Mouse (Mus musculus) CD4-positive, CD25-positive, alpha-beta regulatory T cell, adult 2 months (primary cell): Measurements from ENCODE around the gene B9d2.

ENCODE experiments used
- DNase-seq: peaks from one replicate; pipeline ENCODE4 v3.0.0-alpha.2; 2012; ENCODE audit warnings: low read depth, low spot score

The B9d2 gene

GRCm38 (mm10) chr7:25680514-25681258 lies at the start of gene B9d2:
B9d2 (plus strand) TSS chr7:25680780.
- peak; percentile 97 for DNase-seq

DNA sequence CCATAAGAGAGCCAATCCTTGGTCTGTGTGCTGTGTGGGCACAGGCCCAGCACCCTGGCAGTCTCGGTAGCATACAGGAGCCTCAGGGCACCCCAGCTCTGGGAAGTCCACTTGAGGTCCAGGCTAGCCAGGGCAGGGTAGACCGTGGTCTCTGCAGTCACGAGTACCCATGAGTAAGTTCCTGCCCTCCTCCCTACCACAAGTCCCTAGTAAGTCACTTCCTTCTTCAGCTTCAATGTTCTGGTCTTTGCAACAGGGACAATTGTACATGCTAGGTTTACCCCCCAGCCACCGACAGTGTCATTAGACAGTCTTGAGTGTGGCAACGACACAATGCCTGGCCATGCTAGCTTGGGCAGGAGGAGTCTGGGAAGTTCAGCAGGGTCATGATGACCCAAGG lies 47.9 kb upstream of the B9d2 start:
- no peak for DNase-seq

- no peak for DNase-seq
These were observed 44.2 kb upstream of the B9d2 start for GRCm38 (mm10) chr7:25636373-25636772.

GRCm38 (mm10) chr7:25637099-25637498 lies 43.5 kb upstream of the B9d2 start:
- no peak for DNase-seq

DNA sequence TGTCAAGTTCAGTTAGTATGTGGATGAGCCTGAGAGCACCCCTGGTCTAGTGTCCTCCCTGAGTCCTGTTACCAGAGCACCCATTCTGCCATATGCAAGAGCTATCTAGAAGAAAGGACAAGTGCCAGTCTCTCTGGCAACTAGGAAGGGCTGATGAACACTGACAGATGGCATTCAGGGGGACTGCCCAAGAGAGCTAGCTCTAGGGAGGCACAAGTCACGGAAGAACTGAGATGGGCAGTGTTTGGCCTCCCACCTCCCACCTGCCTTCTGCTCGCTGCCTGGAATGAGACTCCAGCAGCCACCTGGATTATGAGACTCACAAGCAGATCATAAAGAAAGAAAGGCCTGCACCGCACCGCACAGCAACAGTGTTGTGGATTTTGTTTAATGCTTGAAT lies 40.8 kb upstream of the B9d2 start:
- DNase-seq, result no peak

GRCm38 (mm10) chr7:25644136-25644535 lies 36.4 kb upstream of the B9d2 start:
- DNase-seq, result peak; percentile 36

DNA sequence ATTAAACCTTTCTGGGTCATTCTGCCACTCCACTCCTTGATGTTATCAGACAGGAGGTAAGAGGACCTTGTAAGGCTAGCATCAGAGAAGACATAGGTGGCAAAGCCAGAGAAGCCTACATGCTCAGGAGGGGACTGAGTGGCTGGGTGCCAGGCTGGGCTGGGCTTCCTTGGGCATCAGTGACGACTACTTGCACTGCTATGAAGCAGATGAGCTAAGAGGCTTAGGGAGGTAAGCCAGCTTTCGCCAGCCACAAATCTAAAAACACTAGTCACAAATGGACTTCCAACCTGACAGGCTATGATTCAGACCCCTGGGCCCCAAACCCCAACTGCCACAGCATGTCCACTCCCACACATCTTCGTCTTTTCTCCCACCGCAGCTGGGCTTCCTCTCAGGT lies 35.9 kb upstream of the B9d2 start:
- DNase-seq, result no peak

DNA sequence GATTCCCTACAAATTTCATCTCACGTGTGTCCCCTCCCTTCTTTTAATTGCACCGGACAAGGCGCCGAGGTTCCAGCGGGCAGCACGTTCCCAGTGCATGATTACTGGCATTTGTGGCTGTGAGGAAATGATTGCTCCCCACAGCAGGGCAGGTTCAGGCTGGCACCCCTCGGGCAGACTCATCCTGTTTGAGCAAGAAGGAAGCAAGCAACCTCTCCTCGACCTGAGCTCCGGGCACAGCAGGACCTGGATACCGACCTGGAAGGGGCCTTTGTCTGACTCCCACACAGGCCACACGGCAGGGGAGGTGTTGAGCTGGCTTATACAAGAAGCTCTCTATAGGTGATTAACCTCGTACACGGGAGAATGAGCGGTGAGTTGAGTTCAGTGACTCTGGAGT lies 35.5 kb upstream of the B9d2 start:
- no peak for DNase-seq

GRCm38 (mm10) chr7:25647574-25648123 lies 32.9 kb upstream of the B9d2 start:
- peak; percentile 66 for DNase-seq

GRCm38 (mm10) chr7:25649839-25650238 lies 30.7 kb upstream of the B9d2 start:
- no peak for DNase-seq

DNA sequence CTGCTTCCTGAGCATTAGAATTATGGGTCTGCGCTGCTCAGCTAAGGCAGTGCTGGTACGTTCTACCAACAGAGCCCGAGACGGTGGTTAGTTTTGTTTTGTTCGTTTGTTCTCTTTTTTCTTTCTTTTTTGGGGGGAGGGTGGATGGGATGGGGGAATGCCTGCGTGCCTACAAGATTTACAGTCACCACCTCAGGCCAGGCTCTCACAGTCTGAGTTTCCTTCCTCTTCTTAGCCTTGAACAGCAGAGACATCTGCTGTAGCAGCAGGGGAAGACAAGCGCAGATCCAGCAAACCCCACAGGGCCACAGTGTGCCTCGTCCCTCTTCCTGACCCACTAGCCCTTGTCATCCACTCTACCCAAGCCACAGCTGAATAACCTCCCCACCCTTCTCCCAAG lies 29.3 kb upstream of the B9d2 start:
- peak; percentile 15 for DNase-seq

DNA sequence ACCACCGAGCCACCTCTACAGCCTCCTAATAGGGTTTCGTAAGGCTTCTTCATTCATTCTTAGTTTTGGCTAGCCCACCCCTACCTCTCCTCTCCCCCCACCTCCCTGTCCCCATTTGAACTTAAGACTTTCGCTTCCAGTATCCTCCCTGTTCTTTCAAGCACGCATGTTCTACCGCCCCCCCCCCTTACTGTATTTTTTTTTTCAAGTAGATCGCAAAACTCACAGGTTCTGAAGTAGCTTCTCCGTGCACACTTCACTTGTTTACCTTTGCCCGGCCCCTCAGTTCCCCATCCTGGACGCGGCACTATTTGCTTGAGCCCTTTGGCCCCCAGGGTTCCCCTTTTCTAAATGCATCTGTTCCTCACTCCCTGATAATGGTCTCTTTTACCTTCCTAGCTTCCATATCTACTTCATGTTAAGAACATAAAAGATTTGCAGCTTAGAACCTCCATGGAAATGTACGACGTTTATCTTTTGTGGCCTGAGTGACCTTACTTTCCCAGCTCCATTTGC lies 28.3 kb upstream of the B9d2 start:
- no peak for DNase-seq

GRCm38 (mm10) chr7:25655601-25656428 lies 24.8 kb upstream of the B9d2 start:
- no peak for DNase-seq

- DNase-seq, result no peak
These were observed 22.8 kb upstream of the B9d2 start for GRCm38 (mm10) chr7:25657785-25658184.

DNA sequence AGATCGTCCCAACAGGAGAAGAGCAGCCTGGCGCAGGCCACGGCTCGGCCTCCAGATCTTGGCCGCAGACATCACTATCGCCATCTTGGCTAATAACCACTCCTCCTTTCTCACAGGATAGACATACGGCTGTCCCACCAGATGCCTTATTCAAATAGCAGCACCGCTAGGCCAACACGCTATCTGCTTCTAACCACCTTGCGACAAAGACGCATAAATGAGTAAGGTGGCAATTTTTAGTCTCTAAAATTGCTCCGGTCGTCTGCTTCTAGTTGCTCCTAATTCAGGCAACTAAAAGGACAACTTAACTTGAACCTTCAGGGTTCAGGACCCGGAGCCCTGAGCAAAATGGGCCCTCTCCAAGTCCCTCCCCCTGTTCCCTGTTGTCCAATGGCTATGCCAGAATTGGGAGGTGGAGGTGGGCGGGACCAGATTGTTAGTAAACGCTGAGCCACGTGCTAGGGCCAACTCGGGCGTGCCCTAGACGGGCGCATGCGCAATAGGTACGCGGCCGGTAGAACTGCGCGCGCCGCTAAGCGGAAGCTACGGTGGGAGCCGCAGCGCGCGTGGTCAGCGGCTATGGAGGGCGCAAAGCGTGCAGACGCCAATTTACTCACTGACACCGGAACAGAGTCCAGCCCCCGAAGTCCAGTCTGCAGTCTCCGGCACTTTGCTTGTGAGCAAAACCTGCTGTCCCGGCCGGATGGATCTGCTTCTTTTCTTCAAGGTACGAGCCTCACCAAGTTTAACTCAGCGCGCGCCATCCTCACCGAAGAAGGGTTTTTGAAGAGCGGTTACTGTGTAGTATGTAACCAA lies 21.7 kb upstream of the B9d2 start, which contains the start of the genes Bckdha and Exosc5:
Bckdha (minus strand) TSS at position 325 of the 816 bp plus-strand sequence.
Exosc5 (plus strand) TSS at position 508 of the 816 bp plus-strand sequence.
- DNase-seq, result peak; percentile 99

GRCm38 (mm10) chr7:25666381-25666780 lies 14.2 kb upstream of the B9d2 start:
- DNase-seq, result no peak

GRCm38 (mm10) chr7:25669158-25669557 lies 11.4 kb upstream of the B9d2 start:
- no peak for DNase-seq

DNA sequence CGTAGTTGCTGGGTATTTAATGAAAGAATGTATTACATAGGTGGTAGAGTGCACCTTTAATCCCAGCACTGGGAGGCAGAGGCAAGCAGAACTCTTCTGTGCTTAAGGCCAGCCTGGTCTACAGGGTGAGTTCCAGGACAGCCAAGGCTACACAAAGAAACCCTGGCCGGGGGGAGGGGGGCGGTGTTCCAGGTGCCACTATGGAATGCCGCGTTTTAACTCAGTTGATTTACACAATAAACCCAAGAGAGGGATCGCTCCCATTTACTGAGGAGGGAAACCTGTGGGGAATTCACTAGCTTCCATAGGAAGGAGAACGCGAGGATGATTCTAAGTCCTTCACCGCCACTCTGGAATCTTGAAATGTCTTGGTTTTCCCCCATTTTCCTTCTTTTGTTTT lies 10.9 kb upstream of the B9d2 start:
- no peak for DNase-seq

GRCm38 (mm10) chr7:25670096-25670495 lies 10.5 kb upstream of the B9d2 start:
- DNase-seq, result no peak

- DNase-seq, result no peak
These were observed 8.9 kb upstream of the B9d2 start for GRCm38 (mm10) chr7:25671686-25672085.

- DNase-seq, result peak; percentile 41
These were observed 8.1 kb upstream of the B9d2 start for GRCm38 (mm10) chr7:25672442-25672841.
